Mouse (Mus musculus) stomach, postnatal 0 days (tissue): ENCODE data around the gene Tacr1.

Source experiments
- CTCF ChIP-seq: IDR thresholded peaks from 2 replicates; pipeline ENCODE4 v1.5.1; 2016; ENCODE audit warnings: antibody characterized with exemption, low read depth, mild to moderate bottlenecking, moderate library complexity
- EP300 ChIP-seq: optimal IDR thresholded peaks from 2 replicates; pipeline ENCODE3; 2016; ENCODE audit warnings: antibody characterized with exemption

DNA sequence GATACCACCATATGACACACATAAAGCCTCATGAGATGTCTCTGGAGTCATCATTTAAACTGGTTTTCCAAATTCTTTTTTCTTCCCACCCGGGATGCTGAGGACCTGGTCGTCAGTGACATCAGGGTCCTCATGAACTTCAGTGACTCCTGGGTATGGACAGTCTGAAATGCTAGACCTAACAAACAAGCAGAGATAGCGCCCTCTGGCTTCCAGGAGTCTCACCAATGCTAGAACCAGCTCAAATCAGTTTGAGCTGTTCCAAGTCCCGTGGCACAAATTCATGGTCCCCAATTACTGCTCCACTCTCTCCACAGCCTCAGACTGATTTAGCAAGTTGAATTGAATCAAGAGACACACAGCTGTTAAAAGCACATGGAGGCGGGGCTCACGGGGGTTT is 16.2 kb downstream of the Tacr1 start:
- TF ChIP-seq EP300, result no peak
- peak; percentile 47 for TF ChIP-seq CTCF
